Mouse (Mus musculus): ENCODE results near the gene Dock6.
"Not testable (repeated sequence)": the region's sequence is repeated elsewhere in the genome, so short reads cannot be mapped to it uniquely, and the experiment has no call there.

The Dock6 gene

DNA sequence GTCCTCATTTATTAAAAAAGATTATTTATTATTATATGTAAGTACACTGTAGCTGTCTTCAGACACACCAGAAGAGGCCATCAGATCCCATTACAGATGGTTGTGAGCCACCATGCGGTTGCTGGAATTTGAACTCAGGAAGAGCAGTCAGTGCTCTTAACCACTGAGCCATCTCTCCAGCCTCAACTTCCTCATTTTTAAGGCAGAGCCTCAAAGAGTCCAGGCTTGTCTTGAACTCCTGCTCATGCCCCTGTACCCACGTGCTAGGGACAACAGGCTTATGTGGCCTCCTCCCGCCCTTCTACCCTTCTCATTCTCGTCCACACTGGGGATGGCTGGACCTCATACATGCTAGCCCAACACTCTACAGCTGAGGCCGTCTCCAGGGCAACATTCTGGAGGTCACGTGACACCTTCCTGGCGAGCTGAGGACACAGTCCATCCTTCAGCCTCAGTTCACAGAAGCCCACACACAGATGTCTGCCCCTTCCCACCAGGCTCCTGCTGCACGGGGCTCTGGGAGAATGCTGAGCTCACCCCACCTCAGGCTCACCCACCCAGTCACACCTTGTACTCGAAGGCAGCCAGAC, 35.6 kb downstream of the Dock6 start:
- in situ Hi-C loops (cut with MboI, MseI): no loop called here

DNA sequence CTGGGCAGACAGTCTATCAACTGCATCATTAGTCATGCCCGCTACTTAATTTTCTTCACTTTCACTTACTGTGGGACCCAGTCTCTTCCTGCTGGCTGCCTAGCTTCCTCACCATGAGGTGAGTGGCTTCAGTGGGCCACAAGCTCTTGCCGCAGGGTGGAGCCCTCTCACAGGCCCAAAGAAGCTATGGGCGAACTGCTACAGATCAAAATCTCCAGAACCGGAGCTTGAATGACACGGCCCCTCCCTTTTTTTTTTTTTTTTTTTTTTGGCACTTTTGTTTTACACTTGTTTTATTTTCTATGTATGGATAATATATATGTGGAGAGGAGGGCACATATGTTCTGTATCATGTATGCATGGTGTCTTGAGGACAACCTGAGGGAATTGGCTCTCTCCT, 41.3 kb downstream of the Dock6 start:
- in situ Hi-C loops (cut with MboI, MseI): no loop called here

GRCm38 (mm10) chr9:21808561-21808960, 43.9 kb downstream of the Dock6 start:
- in situ Hi-C loops (cut with MboI, MseI): no loop called here

DNA sequence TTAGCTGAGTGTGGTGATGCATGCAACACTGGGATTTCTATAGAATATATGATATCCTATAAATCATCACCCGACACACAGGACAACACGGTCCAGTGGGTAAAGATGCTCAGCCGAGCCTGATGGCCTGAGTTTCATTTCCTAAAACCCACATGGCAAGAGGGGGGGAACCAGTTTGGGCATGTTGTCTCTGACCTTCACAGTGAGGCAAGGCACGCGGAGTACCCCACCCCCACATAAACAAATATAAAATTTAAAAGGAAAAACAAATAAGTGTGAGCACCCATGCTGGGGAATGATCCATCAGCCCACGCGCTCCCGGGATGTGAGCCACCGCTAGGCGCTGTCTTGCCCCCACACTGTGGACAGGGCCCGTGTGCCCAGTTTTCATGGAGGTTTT, 45.5 kb downstream of the Dock6 start:
- in situ Hi-C loops (cut with MboI, MseI): no loop called here

DNA sequence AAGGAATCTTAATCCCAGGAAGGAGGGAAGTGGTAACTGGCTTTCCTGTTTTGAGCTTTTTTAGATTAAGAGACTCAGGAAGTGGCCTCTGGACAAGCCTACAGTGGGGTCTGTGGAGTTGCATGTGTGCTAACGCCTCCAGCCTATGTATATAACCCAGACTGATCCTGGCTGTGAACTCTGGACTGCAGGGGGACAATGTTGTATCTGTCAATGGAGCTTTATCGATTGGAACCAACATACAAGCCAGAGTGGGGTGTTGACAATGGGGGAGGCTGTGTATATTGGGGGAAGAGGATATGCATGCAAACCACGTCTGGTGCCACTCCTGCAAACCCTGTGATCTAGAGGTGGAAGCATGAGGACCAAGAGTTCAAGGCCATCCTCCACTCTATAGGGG, 46.1 kb downstream of the Dock6 start:
- in situ Hi-C loops (cut with MboI, MseI): no loop called here

GRCm38 (mm10) chr9:21803986-21804644, 48.3 kb downstream of the Dock6 start:
- in situ Hi-C loops (cut with MboI, MseI): no loop called here

GRCm38 (mm10) chr9:21801591-21801990, 50.8 kb downstream of the Dock6 start:
- in situ Hi-C loops (cut with MboI, MseI): no loop called here

DNA sequence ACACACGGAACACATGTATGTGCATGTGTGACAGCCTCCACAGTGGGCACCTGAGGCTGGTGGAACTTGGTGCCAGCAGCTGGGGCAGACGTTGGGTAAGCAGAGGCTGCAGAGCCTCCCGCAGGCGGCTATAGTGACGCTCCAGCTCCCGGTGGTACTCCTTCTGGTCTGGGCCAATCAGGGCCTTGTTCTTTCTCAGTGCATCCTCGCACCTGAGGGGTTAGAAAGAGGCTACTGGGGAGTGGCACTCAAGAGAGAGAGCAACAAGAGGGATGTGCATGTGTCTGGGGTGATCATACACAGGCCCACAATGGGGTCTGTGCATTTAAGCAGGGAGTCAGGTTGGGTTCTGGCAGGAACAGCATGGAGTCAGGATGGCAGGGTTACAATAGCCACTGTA, 51.3 kb downstream of the Dock6 start:
- in situ Hi-C loops (cut with MboI, MseI): no loop called here

DNA sequence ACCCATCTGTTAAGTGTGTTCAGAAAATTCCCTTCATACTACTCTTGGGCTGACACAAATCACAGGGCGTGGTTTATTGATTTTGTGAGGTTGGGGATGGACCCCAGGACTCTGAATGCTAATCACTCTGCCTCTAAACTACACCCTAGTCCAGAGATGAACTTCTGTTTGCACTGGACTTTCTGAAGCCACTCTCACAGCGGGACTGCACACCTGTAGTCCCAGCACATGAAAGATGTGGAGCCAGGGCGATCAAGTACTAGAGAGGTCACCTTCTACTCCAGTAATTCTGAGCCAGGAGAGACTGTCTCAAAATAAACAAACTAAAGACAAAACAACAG, 53.5 kb downstream of the Dock6 start:
- in situ Hi-C loops (cut with MboI, MseI): no loop called here

- in situ Hi-C loops (cut with MboI, MseI): no loop called here
These were observed 54.0 kb downstream of the Dock6 start, which contains the start of gene Kank2 for GRCm38 (mm10) chr9:21798345-21799009. Gene Kank2, minus strand, starts transcription at chr9:21798744.

GRCm38 (mm10) chr9:21797921-21798344, 54.5 kb downstream of the Dock6 start:
- in situ Hi-C loops (cut with MboI, MseI): no loop called here

- in situ Hi-C loops (cut with MboI, MseI): no loop called here
These were observed 55.5 kb downstream of the Dock6 start for GRCm38 (mm10) chr9:21796919-21797318.

GRCm38 (mm10) chr9:21796259-21796658, 56.2 kb downstream of the Dock6 start:
- in situ Hi-C loops (cut with MboI, MseI): no loop called here

- in situ Hi-C loops (cut with MboI, MseI): no loop called here
These were observed 56.9 kb downstream of the Dock6 start for GRCm38 (mm10) chr9:21795579-21795978.

DNA sequence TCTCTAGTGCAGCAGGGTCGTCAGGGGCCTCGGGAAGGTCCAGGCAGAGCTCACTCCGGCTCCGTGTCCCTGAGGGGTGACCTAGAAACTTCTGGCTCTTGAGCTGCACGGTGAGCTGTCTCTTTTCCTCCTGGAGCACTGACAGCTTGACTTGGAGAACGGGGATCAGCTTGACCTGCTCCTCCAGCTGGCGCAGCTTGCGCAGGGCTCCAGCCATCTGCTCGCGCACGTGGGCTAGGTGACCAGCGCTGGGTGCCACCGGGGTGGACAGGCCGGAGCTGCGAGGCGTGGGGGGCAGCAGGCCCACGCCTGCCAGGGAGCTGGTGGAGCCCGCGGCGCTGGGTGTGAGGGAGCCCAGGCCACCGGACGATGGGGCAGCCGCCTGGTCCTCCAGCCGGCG, 57.5 kb downstream of the Dock6 start:
- in situ Hi-C loops (cut with MboI, MseI): no loop called here

GRCm38 (mm10) chr9:21794344-21794834, 58.0 kb downstream of the Dock6 start:
- in situ Hi-C loops (cut with MboI, MseI): no loop called here

DNA sequence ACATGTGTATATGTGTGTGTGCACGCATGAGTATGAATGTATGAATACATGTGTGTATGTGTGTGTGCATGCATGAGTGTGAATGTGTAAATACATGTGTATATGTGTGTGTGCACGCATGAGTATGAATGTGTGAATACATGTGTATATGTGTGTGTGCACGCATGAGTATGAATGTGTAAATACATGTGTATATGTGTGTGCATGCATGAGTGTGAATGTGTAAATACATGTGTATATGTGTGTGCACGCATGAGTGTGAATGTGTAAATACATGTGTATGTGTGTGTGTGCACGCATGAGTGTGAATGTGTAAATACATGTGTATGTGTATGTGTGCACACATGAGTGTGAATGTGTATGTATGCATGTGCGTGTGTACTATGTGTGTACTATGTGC, 58.9 kb downstream of the Dock6 start:
- in situ Hi-C loops (cut with MboI, MseI): not testable (repeated sequence)

DNA sequence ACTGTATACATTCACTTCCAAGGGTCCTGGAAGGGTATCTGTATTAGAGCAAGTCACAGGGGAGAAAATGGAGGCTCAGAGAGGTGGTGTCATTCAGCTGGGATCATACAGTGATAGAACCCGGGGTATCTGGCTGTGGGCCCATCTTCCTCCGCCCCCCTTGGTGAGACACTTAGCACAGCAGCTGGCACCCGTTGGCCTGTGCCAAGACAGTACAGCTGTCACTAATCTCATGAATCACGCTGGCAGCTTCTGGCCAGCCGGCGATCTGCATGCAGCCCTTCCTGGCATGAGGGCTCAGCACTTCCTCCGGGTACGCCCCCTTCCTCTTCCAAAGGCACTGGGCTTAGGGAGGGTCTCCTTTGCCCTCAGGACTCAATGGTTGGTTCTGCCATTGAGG, 59.8 kb downstream of the Dock6 start:
- in situ Hi-C loops (cut with MboI, MseI): no loop called here

DNA sequence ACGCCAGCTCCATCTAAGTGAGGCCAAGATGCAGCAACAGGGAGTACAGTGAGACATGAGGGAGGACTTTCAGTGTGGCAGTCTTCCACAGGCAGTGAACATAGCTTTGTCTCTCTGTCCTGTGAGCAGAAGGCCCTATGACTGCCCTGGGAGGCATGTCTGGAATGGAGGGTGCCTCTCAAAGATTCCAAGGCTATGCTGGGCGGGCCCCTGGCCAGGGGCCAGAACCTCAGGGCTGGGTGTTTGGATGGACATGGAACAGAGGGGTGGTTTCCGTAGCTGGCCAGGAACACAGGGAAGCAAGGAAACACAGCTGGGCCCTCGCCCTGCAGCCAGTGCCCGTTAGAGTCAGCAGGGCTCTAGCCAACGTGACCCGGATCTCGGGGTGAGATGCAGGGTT, 60.6 kb downstream of the Dock6 start:
- in situ Hi-C loops (cut with MboI, MseI): no loop called here

- in situ Hi-C loops (cut with MboI, MseI): no loop called here
These were observed 64.2 kb downstream of the Dock6 start for GRCm38 (mm10) chr9:21788234-21788633.

DNA sequence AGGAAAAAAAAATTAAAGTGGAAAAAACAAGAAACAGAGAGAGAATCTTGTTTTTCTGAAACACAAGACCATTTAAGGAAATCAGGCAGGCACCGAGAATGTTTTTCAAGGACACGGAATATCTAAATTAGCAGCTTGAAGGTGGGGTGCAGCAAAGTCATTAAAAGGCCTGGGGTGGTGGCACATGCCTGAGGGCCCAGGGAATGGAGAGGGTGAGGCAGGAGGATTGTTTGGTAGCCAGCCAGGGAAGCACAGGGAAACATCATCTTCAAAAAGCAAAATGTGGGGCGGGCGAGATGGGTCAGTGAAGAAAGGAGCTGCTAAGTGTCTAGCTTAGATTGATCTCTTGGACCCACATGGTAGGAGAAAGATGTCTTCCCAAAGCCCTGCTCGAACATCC, 64.8 kb downstream of the Dock6 start:
- in situ Hi-C loops (cut with MboI, MseI): no loop called here

GRCm38 (mm10) chr9:21786906-21787305, 65.5 kb downstream of the Dock6 start:
- in situ Hi-C loops (cut with MboI, MseI): no loop called here

- in situ Hi-C loops (cut with MboI, MseI): not testable (repeated sequence)
These were observed 66.1 kb downstream of the Dock6 start for GRCm38 (mm10) chr9:21786309-21786708.

Measured in T-helper 1 cell (primary cell).